Mouse (Mus musculus) left cerebral cortex, postnatal 14 days (tissue): ENCODE measurements at regions not wholly inside any gene's neighbourhood (a gene's known extent, or its start where the extent isn't known, plus 50 kb on each side); places are given as distances from the start of the nearest gene placed in this dataset.
A peak's percentile ranks its signal among the peaks of the same experiment; 100 is the strongest.

ENCODE experiments used
- DNase-seq, 2 experiments: peaks; one replicate each; pipeline ENCODE4 v3.0.0; 2021 to 2022; ENCODE audit warnings: low spot score in 2 of 2, mixed read lengths in 1 of 2
- intact Hi-C: fragments of 180-260 bp; cut with DNase I; formaldehyde crosslinking; loops from one replicate; pipeline ENCODE4 v1.15.1; 2025

- peak in 1 of 2 experiments; percentile 62 for DNase-seq
- intact Hi-C loops = no loop called here
Measured at GRCm38 (mm10) chr1:3900354-3900753, 907.3 kb upstream of the Gm37988 start.

- intact Hi-C loops = no loop called here
- peak in 1 of 2 experiments; percentile 27 for DNase-seq
Measured at GRCm38 (mm10) chr1:3903432-3903831, 904.3 kb upstream of the Gm37988 start.

DNA sequence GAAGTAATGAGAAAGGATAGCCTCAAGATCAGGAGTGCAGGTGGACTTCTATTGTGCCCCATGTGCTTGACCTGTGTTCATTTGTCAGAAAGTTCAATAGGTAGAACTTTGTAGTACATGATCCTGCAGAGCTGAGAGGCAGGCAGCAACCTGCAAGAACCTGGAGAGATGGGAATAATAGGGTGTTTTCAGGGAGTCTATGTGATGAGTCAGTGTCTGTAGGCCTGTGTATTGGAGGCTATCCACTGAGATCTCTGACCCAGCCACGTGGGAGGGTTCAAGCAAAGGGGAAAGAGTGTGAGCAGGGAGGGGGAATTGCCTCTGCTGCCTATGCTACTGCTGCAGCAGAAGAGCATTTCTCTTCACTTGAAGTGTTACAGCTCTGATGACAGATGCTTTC lies 895.2 kb upstream of the Gm37988 start:
- DNase-seq = no peak
- intact Hi-C loops = no loop called here

DNA sequence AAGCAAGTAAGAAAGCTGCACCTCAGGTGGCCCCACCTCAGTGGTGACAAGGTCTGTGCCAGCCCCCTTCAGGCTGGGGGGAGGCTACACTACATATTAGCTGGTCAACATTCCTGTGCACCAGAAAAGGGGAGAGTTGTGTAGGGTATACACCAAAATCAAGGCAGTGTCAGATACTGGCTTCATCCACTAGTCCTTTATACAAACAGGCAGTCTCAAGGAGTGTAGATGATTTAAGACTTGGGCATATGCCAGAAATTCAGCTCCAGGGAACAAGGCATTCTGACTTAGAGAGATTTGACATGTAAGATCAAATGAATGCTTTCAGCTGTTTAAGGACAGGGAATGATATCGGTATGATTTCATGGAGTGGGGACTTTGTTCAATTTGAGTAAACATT lies 894.1 kb upstream of the Gm37988 start:
- intact Hi-C loops = no loop called here
- no peak for DNase-seq
